Mouse (Mus musculus): ENCODE results near the gene Itgav. TPM values are rescaled to one million over a fixed set of nuclear protein-coding genes. Genes with fewer than 3 reads are reported as not detected.

Gene Itgav
- polyA plus RNA-seq, 1 experiment from 2014 or later = 58.7 TPM

DNA sequence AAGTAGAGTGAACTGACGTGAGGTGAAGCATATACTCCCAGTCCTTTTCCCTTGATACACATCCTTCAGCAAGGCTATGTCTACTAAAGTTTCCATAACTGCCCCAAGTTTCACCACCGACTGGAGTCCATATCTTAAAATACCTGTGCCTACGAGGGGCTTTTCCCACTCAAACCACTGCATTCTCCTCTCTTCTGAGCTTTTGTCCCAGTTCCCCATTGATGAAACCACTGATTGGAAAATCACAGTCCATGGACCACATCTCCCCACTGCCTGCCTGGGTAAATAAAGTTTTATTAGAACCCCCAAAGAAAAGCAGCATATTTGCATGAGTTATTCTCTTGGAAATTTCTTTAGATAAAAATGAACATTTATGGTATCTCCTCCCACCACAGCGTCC is 8.7 kb downstream of the Itgav start:
- Histone ChIP-seq H3K4me3 (no peak overlapping the region), H3K4me2 (no peak overlapping the region), H3K9ac (no peak overlapping the region), H3K36me3 (peaks cover 7% of the 10 kb centered on the region; the same call in 1 of the 2 replicates), H3K27ac (no peak overlapping the region), H3K4me1 (replicated peaks) (peaks cover 23% of the 10 kb centered on the region), H3K9me3 (replicated peaks) (no peaks in the 10 kb centered on the region), H3K27me3 (no peaks in the 10 kb centered on the region)
- WGBS = 81% methylated on average over 4 of the region's 4 CpGs
- no peak for ATAC-seq (replicated peaks; ENCODE audit: insufficient number of reproducible peaks, insufficient read depth, low FRiP score, low read depth)

DNA sequence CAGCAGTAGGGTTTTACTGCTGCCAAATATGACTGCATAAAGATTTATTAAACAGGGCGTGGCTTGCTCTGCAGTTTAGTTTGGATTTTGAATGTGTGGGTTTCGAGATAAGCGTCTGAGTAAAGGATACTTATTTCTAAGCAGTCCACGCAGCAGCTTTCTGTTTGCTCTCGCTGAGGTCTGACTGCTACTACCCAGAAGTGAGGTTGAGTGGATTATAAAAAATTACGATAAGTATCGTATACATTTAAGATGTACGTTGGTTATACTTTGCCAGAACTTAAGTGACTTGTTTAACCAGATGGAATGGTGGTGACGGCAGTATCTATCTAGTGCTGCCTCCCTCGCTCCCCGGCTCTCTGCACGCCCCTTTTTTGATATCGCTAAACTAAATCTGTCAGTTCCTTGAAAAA is 9.8 kb downstream of the Itgav start:
- 65% methylated on average over 13 of the region's 13 CpGs for WGBS
- no peaks in the 10 kb centered on the region for H3K27me3 ChIP-seq
- H3K9ac ChIP-seq = no peak overlapping the region
- H3K4me1 ChIP-seq (replicated peaks) = peaks cover 13% of the 10 kb centered on the region
- no peak overlapping the region for H3K4me3 ChIP-seq
- no peaks in the 10 kb centered on the region for H3K9me3 ChIP-seq (replicated peaks)
- peak overlapping the region; percentile 9; the same call in 1 of the 2 replicates for H3K4me2 ChIP-seq
- no peak for ATAC-seq (replicated peaks; ENCODE audit: insufficient number of reproducible peaks, insufficient read depth, low FRiP score, low read depth)
- H3K36me3 ChIP-seq = peaks cover 7% of the 10 kb centered on the region; the same call in 1 of the 2 replicates
- no peak overlapping the region for H3K27ac ChIP-seq

DNA sequence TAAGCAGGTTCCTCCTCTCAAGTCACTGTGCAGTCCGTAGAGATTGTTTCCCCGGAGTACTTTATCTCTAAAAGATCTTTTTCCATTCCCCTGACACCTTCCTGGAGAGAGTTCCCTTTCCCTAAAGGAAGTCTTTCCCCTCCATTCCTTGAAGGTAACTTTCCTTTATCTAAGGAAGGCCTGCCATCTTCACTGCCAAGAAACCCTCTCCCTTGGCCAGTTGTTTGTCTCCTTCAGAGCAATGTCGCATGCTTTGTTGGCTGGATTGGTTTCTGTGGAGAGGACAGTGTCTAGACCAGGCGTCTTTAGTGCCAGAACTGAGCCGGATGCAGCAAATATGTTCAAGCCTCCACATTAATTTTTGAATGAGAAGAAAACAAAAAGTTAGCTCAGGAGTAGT is 11.1 kb downstream of the Itgav start:
- H3K27me3 ChIP-seq = no peaks in the 10 kb centered on the region
- ATAC-seq (replicated peaks; ENCODE audit: insufficient number of reproducible peaks, insufficient read depth, low FRiP score, low read depth) = no peak
- no peak overlapping the region for H3K4me3 ChIP-seq
- no peak overlapping the region for H3K9ac ChIP-seq
- no peak overlapping the region for H3K4me2 ChIP-seq
- 62% methylated on average over 5 of the region's 5 CpGs for WGBS
- no peaks in the 10 kb centered on the region for H3K9me3 ChIP-seq (replicated peaks)
- peaks cover 12% of the 10 kb centered on the region for H3K4me1 ChIP-seq (replicated peaks)
- no peak overlapping the region for H3K27ac ChIP-seq
- peaks cover 7% of the 10 kb centered on the region; the same call in 1 of the 2 replicates for H3K36me3 ChIP-seq

DNA sequence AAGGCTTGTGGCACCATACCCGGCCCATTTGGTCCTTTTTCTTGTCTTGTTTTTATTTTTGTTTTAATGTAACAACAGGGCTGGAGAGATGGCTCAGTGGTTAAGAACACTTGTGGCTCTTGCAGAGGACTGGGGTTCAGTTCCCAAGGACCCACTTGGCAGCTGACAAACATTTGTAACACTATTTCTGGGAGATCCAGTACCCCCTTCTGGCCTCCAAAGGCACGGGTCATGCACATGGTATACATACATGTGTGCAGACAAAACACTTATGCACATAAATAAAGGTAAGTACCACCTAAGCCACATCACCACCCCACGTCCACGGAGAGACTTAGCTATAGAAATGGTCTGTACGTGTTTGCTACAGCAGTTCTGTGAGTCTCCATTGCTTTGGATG is 12.6 kb downstream of the Itgav start:
- no peak overlapping the region for H3K27ac ChIP-seq
- WGBS = 86% methylated on average over 5 of the region's 5 CpGs

DNA sequence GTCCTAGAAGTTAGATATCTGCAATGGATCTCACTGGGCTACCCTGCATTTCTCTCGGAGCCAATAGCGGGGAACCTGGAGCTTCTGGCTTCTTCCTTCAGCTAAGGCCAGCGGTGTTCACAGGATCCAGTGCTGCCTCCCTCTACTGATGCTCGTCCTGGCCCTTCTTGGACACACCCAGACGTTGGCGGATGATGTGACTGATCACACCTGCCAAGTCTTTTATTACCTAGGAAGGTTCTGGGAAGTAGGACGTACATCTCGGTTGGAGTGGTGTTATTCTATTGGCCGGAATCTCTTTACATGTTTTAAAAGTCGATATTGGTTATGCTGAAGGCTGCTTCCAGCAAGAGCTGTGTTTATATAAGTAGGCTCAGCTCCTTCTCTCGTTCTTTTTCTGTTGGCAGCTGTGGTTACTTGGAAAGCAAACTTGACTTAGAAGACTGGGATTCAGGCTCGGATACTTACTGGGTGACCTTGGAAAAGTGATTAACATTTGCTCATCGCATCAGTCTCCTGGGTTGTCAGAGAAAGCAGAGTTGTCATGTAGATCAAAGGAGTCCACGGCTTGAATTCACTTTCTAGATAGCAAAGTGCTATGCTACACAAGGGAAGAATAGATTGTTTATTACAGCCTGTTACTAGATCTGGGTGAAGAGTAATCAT is 14.5 kb downstream of the Itgav start:
- WGBS = 77% methylated on average over 14 of the region's 14 CpGs
- Histone ChIP-seq H3K4me2 (no peak overlapping the region), H3K4me3 (no peak overlapping the region), H3K27me3 (no peaks in the 10 kb centered on the region), H3K36me3 (peaks cover 7% of the 10 kb centered on the region; the same call in 1 of the 2 replicates), H3K9me3 (replicated peaks) (no peaks in the 10 kb centered on the region), H3K27ac (no peak overlapping the region), H3K4me1 (replicated peaks) (peaks cover 18% of the 10 kb centered on the region), H3K9ac (no peak overlapping the region)
- ATAC-seq (replicated peaks; ENCODE audit: insufficient number of reproducible peaks, insufficient read depth, low FRiP score, low read depth) = no peak

More for the DNA sequence above, 12.6 kb downstream of the Itgav start:
- no peak overlapping the region for H3K9ac ChIP-seq
- no peaks in the 10 kb centered on the region for H3K9me3 ChIP-seq (replicated peaks)
- no peak overlapping the region for H3K4me2 ChIP-seq
- peaks cover 18% of the 10 kb centered on the region for H3K4me1 ChIP-seq (replicated peaks)
- ATAC-seq (replicated peaks; ENCODE audit: insufficient number of reproducible peaks, insufficient read depth, low FRiP score, low read depth) = no peak
- H3K4me3 ChIP-seq = no peak overlapping the region
- H3K36me3 ChIP-seq = peaks cover 7% of the 10 kb centered on the region; the same call in 1 of the 2 replicates
- no peaks in the 10 kb centered on the region for H3K27me3 ChIP-seq

DNA sequence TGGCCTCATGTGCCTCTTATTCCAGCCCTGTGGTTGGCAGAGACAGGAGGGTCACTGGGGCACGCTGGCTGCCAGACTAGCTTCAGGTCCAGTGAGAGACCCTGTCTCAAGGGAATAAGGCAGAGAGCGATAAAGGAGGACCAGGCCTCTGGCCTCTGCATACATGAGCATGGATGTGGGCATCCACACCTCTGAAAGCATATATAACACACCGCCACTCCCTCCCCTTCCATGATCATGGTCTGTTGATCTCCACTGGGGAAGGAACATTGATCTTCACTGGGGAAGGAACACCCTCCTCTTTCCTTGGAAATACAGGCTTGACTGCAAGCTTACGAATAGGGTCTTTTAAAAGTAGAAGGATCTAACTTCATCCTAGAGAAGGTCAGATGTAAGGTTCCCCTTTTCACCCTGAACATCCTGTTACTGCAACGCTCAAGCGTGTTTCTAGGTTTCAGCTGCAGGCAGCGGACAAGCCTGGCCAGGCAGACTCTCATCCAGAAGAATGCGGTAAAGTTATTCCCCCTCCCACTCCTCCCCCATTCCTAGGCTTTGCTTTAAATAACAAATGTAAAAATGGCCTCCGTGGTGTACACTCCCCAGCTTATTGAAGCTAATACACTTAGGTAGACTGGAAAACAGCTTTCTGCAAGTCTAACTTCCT is 15.4 kb downstream of the Itgav start:
- H3K27ac ChIP-seq = peak overlapping the region; percentile 5; the same call in 1 of the 2 replicates
- peaks cover 7% of the 10 kb centered on the region; the same call in 1 of the 2 replicates for H3K36me3 ChIP-seq
- H3K27me3 ChIP-seq = no peaks in the 10 kb centered on the region
- WGBS = 40% methylated on average over 9 of the region's 9 CpGs
- H3K9ac ChIP-seq = no peak overlapping the region
- no peaks in the 10 kb centered on the region for H3K9me3 ChIP-seq (replicated peaks)
- peak; percentile 48; the same call in 1 of the 2 replicates for ATAC-seq (replicated peaks; ENCODE audit: insufficient number of reproducible peaks, insufficient read depth, low FRiP score, low read depth)
- no peak overlapping the region for H3K4me3 ChIP-seq
- H3K4me1 ChIP-seq (replicated peaks) = peaks cover 23% of the 10 kb centered on the region
- H3K4me2 ChIP-seq = no peak overlapping the region

DNA sequence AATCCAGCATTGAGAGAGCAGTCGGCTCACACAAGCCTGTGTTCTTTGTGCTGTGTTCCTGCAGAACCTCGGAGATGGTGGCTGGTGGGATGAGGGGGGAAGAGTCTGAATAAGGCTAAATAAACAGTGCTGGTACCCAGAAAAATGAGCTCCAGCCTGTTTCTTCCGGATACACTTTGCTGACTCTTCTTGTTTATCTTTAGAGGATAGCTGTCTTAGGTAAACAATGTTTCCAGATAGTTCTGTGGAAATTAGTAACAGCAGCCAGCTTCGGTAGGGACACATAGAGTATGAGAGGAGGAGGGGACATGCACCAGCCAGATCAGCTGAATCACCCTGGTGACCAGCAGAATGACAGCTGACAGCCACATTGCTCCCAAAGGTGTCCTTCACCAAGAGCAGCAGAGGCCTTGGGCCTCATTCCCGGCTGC is 16.4 kb downstream of the Itgav start:
- Histone ChIP-seq H3K4me2 (no peak overlapping the region), H3K4me3 (no peak overlapping the region), H3K27ac (peak overlapping the region; percentile 45), H3K4me1 (replicated peaks) (peaks cover 25% of the 10 kb centered on the region), H3K9ac (no peak overlapping the region), H3K9me3 (replicated peaks) (no peaks in the 10 kb centered on the region), H3K36me3 (peaks cover 7% of the 10 kb centered on the region; the same call in 1 of the 2 replicates), H3K27me3 (no peaks in the 10 kb centered on the region)
- ATAC-seq (replicated peaks; ENCODE audit: insufficient number of reproducible peaks, insufficient read depth, low FRiP score, low read depth) = no peak
- 35% methylated on average over 5 of the region's 5 CpGs for WGBS

DNA sequence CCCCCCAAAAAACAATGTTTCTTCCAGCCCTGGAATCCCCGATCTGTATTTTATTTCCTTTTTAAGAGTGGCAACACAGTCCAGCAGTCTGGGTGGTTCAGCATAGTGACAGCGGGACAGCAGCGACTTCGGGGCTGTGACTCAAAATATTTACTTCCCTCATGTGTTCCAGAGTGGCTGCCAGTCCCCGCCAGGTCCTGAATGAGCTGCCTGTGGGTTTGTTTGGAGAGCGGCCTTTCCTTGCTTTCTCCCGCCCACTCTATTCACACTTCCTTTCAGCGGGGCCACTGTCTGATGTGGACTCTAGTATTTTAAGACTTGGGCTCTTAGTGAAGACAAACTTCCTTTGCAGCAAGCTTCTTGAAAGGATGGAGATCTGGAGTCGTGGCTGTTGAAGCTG is 18.0 kb downstream of the Itgav start:
- no peak overlapping the region for H3K4me3 ChIP-seq
- H3K27ac ChIP-seq = no peak overlapping the region
- no peak overlapping the region for H3K9ac ChIP-seq
- 43% methylated on average over 9 of the region's 9 CpGs for WGBS
- peaks cover 25% of the 10 kb centered on the region for H3K4me1 ChIP-seq (replicated peaks)
- no peaks in the 10 kb centered on the region for H3K9me3 ChIP-seq (replicated peaks)
- H3K4me2 ChIP-seq = no peak overlapping the region
- peaks cover 2% of the 10 kb centered on the region; the same call in 1 of the 2 replicates for H3K36me3 ChIP-seq
- H3K27me3 ChIP-seq = no peaks in the 10 kb centered on the region; the same call in 1 of the 2 replicates
- 0 out of 2 replicates have a peak, but pooled peaks have one; percentile 48 for ATAC-seq (replicated peaks; ENCODE audit: insufficient number of reproducible peaks, insufficient read depth, low FRiP score, low read depth)

DNA sequence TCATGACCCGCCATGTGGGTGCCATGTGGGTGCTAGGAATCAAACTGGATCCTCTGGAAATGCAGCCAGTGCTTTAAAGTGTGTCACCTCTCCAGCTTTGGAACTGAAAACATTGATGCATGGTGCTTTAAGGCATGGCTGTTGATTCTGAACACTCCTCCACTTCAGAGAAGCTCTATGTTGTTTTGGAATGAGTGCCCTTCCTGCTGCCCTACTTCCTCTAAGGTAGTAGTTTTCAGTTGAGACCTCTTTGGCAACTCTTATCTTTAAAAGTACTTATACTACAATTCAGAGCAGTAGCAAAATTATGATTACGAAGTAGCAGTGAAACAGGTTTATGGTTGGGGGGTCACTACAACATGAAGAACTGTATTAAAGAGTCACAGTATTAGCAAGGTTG is 18.6 kb downstream of the Itgav start:
- peaks cover 25% of the 10 kb centered on the region for H3K4me1 ChIP-seq (replicated peaks)
- WGBS = 93% methylated on average over 2 of the region's 2 CpGs
- no peak overlapping the region for H3K4me2 ChIP-seq
- H3K4me3 ChIP-seq = no peak overlapping the region
- no peaks in the 10 kb centered on the region for H3K9me3 ChIP-seq (replicated peaks)
- H3K27me3 ChIP-seq = no peaks in the 10 kb centered on the region; the same call in 1 of the 2 replicates
- H3K36me3 ChIP-seq = peaks cover 4% of the 10 kb centered on the region
- no peak for ATAC-seq (replicated peaks; ENCODE audit: insufficient number of reproducible peaks, insufficient read depth, low FRiP score, low read depth)
- H3K27ac ChIP-seq = no peak overlapping the region
- H3K9ac ChIP-seq = no peak overlapping the region

DNA sequence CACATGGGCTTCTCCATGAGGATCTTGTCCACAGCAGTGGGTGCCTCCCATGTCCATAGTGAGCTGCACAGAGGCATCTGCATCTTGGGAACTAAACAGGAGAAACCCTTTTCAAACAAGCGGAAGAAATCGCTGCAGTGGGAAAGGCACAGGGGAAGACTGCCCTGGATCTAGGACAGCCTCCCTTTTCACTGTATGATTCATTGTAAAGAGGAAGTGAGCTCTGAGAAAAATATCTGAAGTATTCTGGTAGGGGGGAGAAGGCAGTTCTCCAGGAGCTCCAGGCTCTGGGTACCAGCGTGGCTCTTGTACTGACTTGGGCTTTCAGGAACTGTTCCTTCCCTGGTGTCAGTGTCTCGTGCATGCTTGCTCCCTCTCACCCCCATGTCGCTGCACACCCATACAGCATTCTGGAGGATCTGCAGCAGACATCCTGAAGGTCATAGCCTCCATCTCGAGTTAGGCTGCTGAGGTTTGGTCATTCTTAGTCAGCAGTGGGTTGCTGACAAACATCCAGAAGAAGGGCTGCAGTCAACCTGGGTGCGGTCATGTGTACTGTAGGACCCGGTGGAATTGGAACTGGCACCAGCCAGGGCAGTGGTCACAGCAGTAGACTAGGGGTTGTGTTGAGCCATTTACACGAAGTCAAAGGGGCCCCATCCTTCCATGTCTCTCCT is 20.2 kb downstream of the Itgav start:
- H3K36me3 ChIP-seq = peaks cover 14% of the 10 kb centered on the region

DNA sequence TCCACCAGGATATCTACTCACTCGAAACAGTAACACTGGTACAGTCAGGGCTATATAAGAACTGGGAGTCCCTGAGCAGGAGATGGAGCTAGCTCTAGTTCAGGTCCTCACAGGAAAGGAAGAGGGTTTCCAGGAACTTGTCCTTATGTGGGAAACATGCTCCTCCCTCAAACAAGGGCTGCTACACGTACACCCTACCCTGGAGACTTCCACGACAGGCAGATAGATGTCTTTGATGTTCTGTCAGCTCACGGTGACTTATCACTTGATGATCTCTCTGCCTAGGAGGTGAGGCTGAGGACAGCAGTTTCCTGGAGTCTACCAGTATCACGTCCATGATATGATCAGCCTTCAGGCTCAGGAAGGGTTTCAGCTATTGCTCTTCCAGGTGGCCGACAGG is 21.1 kb downstream of the Itgav start:
- H3K36me3 ChIP-seq = peaks cover 14% of the 10 kb centered on the region
- no peak overlapping the region for H3K4me3 ChIP-seq
- no peak overlapping the region for H3K4me2 ChIP-seq
- H3K9ac ChIP-seq = no peak overlapping the region
- H3K9me3 ChIP-seq (replicated peaks) = no peaks in the 10 kb centered on the region
- no peaks in the 10 kb centered on the region; the same call in 1 of the 2 replicates for H3K27me3 ChIP-seq
- ATAC-seq (replicated peaks; ENCODE audit: insufficient number of reproducible peaks, insufficient read depth, low FRiP score, low read depth) = no peak
- peaks cover 16% of the 10 kb centered on the region for H3K4me1 ChIP-seq (replicated peaks)
- H3K27ac ChIP-seq = no peak overlapping the region
- WGBS = 45% methylated on average over 6 of the region's 6 CpGs

More for the DNA sequence above, 20.2 kb downstream of the Itgav start:
- peak; percentile 34; the same call in 1 of the 2 replicates for ATAC-seq (replicated peaks; ENCODE audit: insufficient number of reproducible peaks, insufficient read depth, low FRiP score, low read depth)
- 52% methylated on average over 9 of the region's 9 CpGs for WGBS
- Histone ChIP-seq H3K4me1 (replicated peaks) (peaks cover 22% of the 10 kb centered on the region), H3K9ac (no peak overlapping the region), H3K27me3 (no peaks in the 10 kb centered on the region; the same call in 1 of the 2 replicates), H3K27ac (peak overlapping the region; percentile 45; the same call in 1 of the 2 replicates), H3K9me3 (replicated peaks) (no peaks in the 10 kb centered on the region), H3K4me3 (no peak overlapping the region), H3K4me2 (no peak overlapping the region)

Data from heart, embryonic 15.5 days (tissue).